Comparison of ENCODE assay signal across 16 mouse cellular contexts in genomic region chr16:38637085-38637484, GRCm38 (mm10).
A peak's percentile ranks its signal among the peaks of the same experiment; 100 is the strongest.
DNase-seq lines count a peak whose midpoint lies in the region; ATAC-seq and TF ChIP-seq lines count a peak whose summit lies in the region.
"Had no signal": no experiment of that assay in that cellular context is flagged by ENCODE, and none has a peak within 500 bp of the region (broad histone marks: within the 10 kb centered on the region; RNA-seq: fewer than 3 reads in every experiment).

No protein-coding gene starts in this region.

- no peaks in the 10 kb centered on the region for H3K9me3 ChIP-seq in heart, postnatal 0 days (replicated peaks; ENCODE audit: control insufficient read depth, low read length)
- no peaks in the 10 kb centered on the region for H3K9me3 ChIP-seq in lung, postnatal 0 days (ENCODE audit: low read length)
- H3K9me3 ChIP-seq in embryonic facial prominence, embryonic 10.5 days = no peaks in the 10 kb centered on the region
- H3K9me3 ChIP-seq: forebrain, embryonic 15.5 days; hindbrain, embryonic 12.5 days; intestine, embryonic 15.5 days; liver, embryonic 15.5 days had no signal

- H3K27ac ChIP-seq in heart, postnatal 0 days (ENCODE audit: low read depth) = peak overlapping the region; percentile 50
- H3K27ac ChIP-seq in lung, postnatal 0 days (ENCODE audit: low read length) = peak overlapping the region; percentile 47; the same call in 1 of the 2 replicates
- peak overlapping the region; percentile 84 for H3K27ac ChIP-seq in embryonic facial prominence, embryonic 10.5 days (replicated peaks)
- H3K27ac ChIP-seq: forebrain, embryonic 15.5 days; hindbrain, embryonic 12.5 days; intestine, embryonic 15.5 days; kidney, postnatal 0 days; liver, embryonic 15.5 days had no signal

- TF ChIP-seq CTCF in heart, postnatal 0 days (IDR thresholded peaks at IDR 0.05; ENCODE audit: low read depth) = no peak
- TF ChIP-seq CTCF in lung, postnatal 0 days (IDR thresholded peaks at IDR 0.05) = no peak

- no peaks in the 10 kb centered on the region for H3K27me3 ChIP-seq in heart, postnatal 0 days (ENCODE audit: control insufficient read depth, insufficient read depth, low read length)
- no peaks in the 10 kb centered on the region for H3K27me3 ChIP-seq in lung, postnatal 0 days (replicated peaks; ENCODE audit: insufficient read depth, low read length)
- H3K27me3 ChIP-seq in embryonic facial prominence, embryonic 10.5 days (replicated peaks; ENCODE audit: low read depth, poor library complexity, severe bottlenecking) = no peaks in the 10 kb centered on the region
- H3K27me3 ChIP-seq: forebrain, embryonic 15.5 days; hindbrain, embryonic 12.5 days; intestine, embryonic 15.5 days had no signal

- H3K9ac ChIP-seq in heart, postnatal 0 days (replicated peaks; ENCODE audit: low read depth, low read length) = no peak overlapping the region
- no peak overlapping the region for H3K9ac ChIP-seq in lung, postnatal 0 days (replicated peaks; ENCODE audit: low read depth)
- H3K9ac ChIP-seq: forebrain, embryonic 15.5 days; hindbrain, embryonic 12.5 days; intestine, embryonic 15.5 days; liver, embryonic 15.5 days had no signal

- TF ChIP-seq EP300 in heart, postnatal 0 days (IDR thresholded peaks at IDR 0.05; ENCODE audit: low read depth) = no peak
- no peak for TF ChIP-seq EP300 in lung, postnatal 0 days (IDR thresholded peaks at IDR 0.05)

- DNase-seq in cerebellum, postnatal 10 days = peak; percentile 30
- no peak for DNase-seq in cerebellum, adult 11 months
- DNase-seq in heart, postnatal 0 days (ENCODE audit: low spot score) = no peak
- DNase-seq in heart, postnatal 10 days = no peak
- no peak for DNase-seq in lung, postnatal 0 days (ENCODE audit: low spot score)
- DNase-seq in lung, postnatal 36 days = no peak
- DNase-seq in embryonic facial prominence, embryonic 10.5 days (ENCODE audit: low spot score) = no peak
- DNase-seq in urinary bladder, postnatal 36 days (ENCODE audit: low spot score in 2 of 2) = no peak
- DNase-seq: cerebellum, adult 9-11 months; gastrocnemius, postnatal 10 days; right cerebral cortex, postnatal 14 days had no signal

- intact Hi-C loops in heart, postnatal 10 days (cut with DNase I) = loop anchor here (5.0 to 10.0 kb wide), 2 partner anchors 35 to 68 kb away; no protein-coding TSS in a partner anchor

- peaks cover 61% of the 10 kb centered on the region for H3K36me3 ChIP-seq in heart, postnatal 0 days (replicated peaks; ENCODE audit: control insufficient read depth, insufficient read depth, low read length)
- H3K36me3 ChIP-seq in lung, postnatal 0 days (ENCODE audit: insufficient read depth, low read length) = peaks cover 4% of the 10 kb centered on the region; the same call in 1 of the 2 replicates
- no peaks in the 10 kb centered on the region for H3K36me3 ChIP-seq in embryonic facial prominence, embryonic 10.5 days (replicated peaks)
- H3K36me3 ChIP-seq: forebrain, embryonic 15.5 days; hindbrain, embryonic 12.5 days; intestine, embryonic 15.5 days; liver, embryonic 15.5 days had no signal

- 49% methylated on average over 10 of the region's 10 CpGs for WGBS in heart, postnatal 0 days
- WGBS in lung, postnatal 0 days = 42% methylated on average over 10 of the region's 10 CpGs
- WGBS in embryonic facial prominence, embryonic 10.5 days = 52% methylated on average over 10 of the region's 10 CpGs

- no peak overlapping the region for H3K4me2 ChIP-seq in heart, postnatal 0 days (ENCODE audit: low read depth, low read length)
- H3K4me2 ChIP-seq in lung, postnatal 0 days (replicated peaks; ENCODE audit: low read depth, low read length) = no peak overlapping the region
- H3K4me2 ChIP-seq: forebrain, embryonic 15.5 days; hindbrain, embryonic 12.5 days; intestine, embryonic 15.5 days; liver, embryonic 15.5 days had no signal

- peaks cover 7% of the 10 kb centered on the region; the same call in 1 of the 2 replicates for H3K4me1 ChIP-seq in heart, postnatal 0 days (ENCODE audit: control insufficient read depth, insufficient read depth)
- H3K4me1 ChIP-seq in lung, postnatal 0 days (ENCODE audit: insufficient read depth, low read depth, low read length) = no peaks in the 10 kb centered on the region
- H3K4me1 ChIP-seq in embryonic facial prominence, embryonic 10.5 days = peaks cover 18% of the 10 kb centered on the region
- H3K4me1 ChIP-seq: forebrain, embryonic 15.5 days; hindbrain, embryonic 12.5 days; intestine, embryonic 15.5 days; liver, embryonic 15.5 days had no signal

- ATAC-seq in heart, postnatal 0 days (ENCODE audit: insufficient read depth, low read depth) = no peak
- 0 out of 2 replicates have a peak, but pooled peaks have one; percentile 5 for ATAC-seq in lung, postnatal 0 days
- ATAC-seq: forebrain, embryonic 15.5 days; intestine, embryonic 15.5 days had no signal

- no peak overlapping the region for H3K4me3 ChIP-seq in heart, postnatal 0 days (ENCODE audit: low read depth, low read length)
- H3K4me3 ChIP-seq in lung, postnatal 0 days (ENCODE audit: low read depth, low read length) = no peak overlapping the region
- H3K4me3 ChIP-seq in embryonic facial prominence, embryonic 10.5 days = peak overlapping the region; percentile 21; the same call in 1 of the 2 replicates
- H3K4me3 ChIP-seq: forebrain, embryonic 15.5 days; hindbrain, embryonic 12.5 days; intestine, embryonic 15.5 days; liver, embryonic 15.5 days had no signal

Comparison
In these comparisons a context has a peak if more than half of its experiments do, and no peak if none do; other contexts are left out.
1. DNase-seq: peak in cerebellum, postnatal 10 days (2 of 2); none in cerebellum, adult 11 months (single experiment), heart, postnatal 0 days (single experiment), heart, postnatal 10 days (0 of 2), lung, postnatal 0 days (single experiment), lung, postnatal 36 days (single experiment), embryonic facial prominence, embryonic 10.5 days (single experiment) and urinary bladder, postnatal 36 days (0 of 2).
2. Peak in every context shown above with its lines, with median percentiles within 50 percentile points of each other: H3K27ac ChIP-seq.